In genomic region chr1:156230339-156231089, GRCm38 (mm10) we compare ENCODE assay signal across 9 mouse cellular contexts. TPM values are rescaled to one million over a fixed set of nuclear protein-coding genes. Genes with fewer than 3 reads are reported as not detected.
DNase-seq lines count a peak whose midpoint lies in the region; ATAC-seq lines count a peak whose summit lies in the region.
"Had no signal": no experiment of that assay in that cellular context is flagged by ENCODE, and none has a peak within 500 bp of the region (broad histone marks: within the 10 kb centered on the region; RNA-seq: fewer than 3 reads in every experiment).

No protein-coding gene starts in this region.

- no peaks in the 10 kb centered on the region for H3K27me3 ChIP-seq in embryonic facial prominence, embryonic 12.5 days
- H3K27me3 ChIP-seq in heart, embryonic 15.5 days: no peaks in the 10 kb centered on the region
- H3K27me3 ChIP-seq in limb, embryonic 15.5 days: no peaks in the 10 kb centered on the region
- H3K27me3 ChIP-seq in stomach, embryonic 14.5 days (ENCODE audit: control insufficient read depth, insufficient read depth, low read length): no peaks in the 10 kb centered on the region

- no peaks in the 10 kb centered on the region for H3K9me3 ChIP-seq in embryonic facial prominence, embryonic 12.5 days
- H3K9me3 ChIP-seq in heart, embryonic 15.5 days (replicated peaks): no peaks in the 10 kb centered on the region
- H3K9me3 ChIP-seq in limb, embryonic 15.5 days: no peaks in the 10 kb centered on the region
- no peaks in the 10 kb centered on the region for H3K9me3 ChIP-seq in stomach, embryonic 14.5 days (ENCODE audit: control insufficient read depth, low read depth, low read length)

- WGBS in embryonic facial prominence, embryonic 12.5 days: 30% methylated on average over 9 of the region's 9 CpGs
- WGBS in heart, embryonic 15.5 days: 29% methylated on average over 9 of the region's 9 CpGs
- WGBS in limb, embryonic 15.5 days: 29% methylated on average over 9 of the region's 9 CpGs
- WGBS in stomach, embryonic 14.5 days: 27% methylated on average over 9 of the region's 9 CpGs

- peaks cover 11% of the 10 kb centered on the region for H3K4me1 ChIP-seq in embryonic facial prominence, embryonic 12.5 days
- H3K4me1 ChIP-seq in heart, embryonic 15.5 days (replicated peaks): peaks cover 11% of the 10 kb centered on the region
- peaks cover 10% of the 10 kb centered on the region for H3K4me1 ChIP-seq in limb, embryonic 15.5 days
- peaks cover 5% of the 10 kb centered on the region; the same call in 1 of the 2 replicates for H3K4me1 ChIP-seq in stomach, embryonic 14.5 days (ENCODE audit: control insufficient read depth, insufficient read depth, low read length)

- peak; percentile 53 for DNase-seq in adrenal gland, postnatal 14 days
- no peak for DNase-seq in cerebellum, postnatal 25 days
- no peak for DNase-seq in layer of hippocampus, adult 9-10 months (ENCODE audit: low spot score)
- no peak for DNase-seq in layer of hippocampus, adult 8-10 months (ENCODE audit: low spot score in 2 of 2)

- H3K4me3 ChIP-seq in embryonic facial prominence, embryonic 12.5 days: no peak overlapping the region
- H3K4me3 ChIP-seq in heart, embryonic 15.5 days: no peak overlapping the region
- H3K4me3 ChIP-seq in limb, embryonic 15.5 days: no peak overlapping the region
- H3K4me3 ChIP-seq in stomach, embryonic 14.5 days (ENCODE audit: low read depth, low read length): no peak overlapping the region

- H3K4me2 ChIP-seq in embryonic facial prominence, embryonic 12.5 days (replicated peaks): peak overlapping the region; percentile 16; the same call in 1 of the 2 replicates
- no peak overlapping the region for H3K4me2 ChIP-seq in heart, embryonic 15.5 days
- no peak overlapping the region for H3K4me2 ChIP-seq in limb, embryonic 15.5 days
- no peak overlapping the region; the same call in 1 of the 2 replicates for H3K4me2 ChIP-seq in stomach, embryonic 14.5 days (replicated peaks; ENCODE audit: low read depth, low read length)

- H3K9ac ChIP-seq in embryonic facial prominence, embryonic 12.5 days: no peak overlapping the region
- H3K9ac ChIP-seq in heart, embryonic 15.5 days: no peak overlapping the region
- H3K9ac ChIP-seq in limb, embryonic 15.5 days: no peak overlapping the region
- H3K9ac ChIP-seq in stomach, embryonic 14.5 days (replicated peaks; ENCODE audit: low read depth, low read length): no peak overlapping the region

- peak overlapping the region; percentile 30; the same call in 1 of the 2 replicates for H3K27ac ChIP-seq in embryonic facial prominence, embryonic 12.5 days
- peak overlapping the region; percentile 46 for H3K27ac ChIP-seq in heart, embryonic 15.5 days
- 0 out of 2 replicates have a peak overlapping the region, but pooled peaks have one; percentile 5 for H3K27ac ChIP-seq in limb, embryonic 15.5 days
- H3K27ac ChIP-seq in stomach, embryonic 14.5 days (ENCODE audit: low read length): no peak overlapping the region

- no peaks in the 10 kb centered on the region for H3K36me3 ChIP-seq in embryonic facial prominence, embryonic 12.5 days
- H3K36me3 ChIP-seq in heart, embryonic 15.5 days: no peaks in the 10 kb centered on the region
- no peaks in the 10 kb centered on the region for H3K36me3 ChIP-seq in limb, embryonic 15.5 days
- H3K36me3 ChIP-seq in stomach, embryonic 14.5 days (ENCODE audit: control insufficient read depth, insufficient read depth, low read length): no peaks in the 10 kb centered on the region

- peak; percentile 43; the same call in 1 of the 2 replicates for ATAC-seq in embryonic facial prominence, embryonic 12.5 days (ENCODE audit: insufficient number of reproducible peaks, insufficient read depth, low FRiP score, low TSS enrichment)
- peak; percentile 71 for ATAC-seq in heart, embryonic 15.5 days (replicated peaks; ENCODE audit: insufficient number of reproducible peaks, insufficient read depth, low FRiP score, low read depth)
- no peak for ATAC-seq in limb, embryonic 15.5 days (ENCODE audit: insufficient number of reproducible peaks, low FRiP score, low TSS enrichment, low read depth)
- ATAC-seq in stomach, embryonic 14.5 days (ENCODE audit: insufficient number of reproducible peaks, insufficient read depth, low FRiP score, low read depth): 0 out of 2 replicates have a peak, but pooled peaks have one; percentile 49

RNA-seq across cellular contexts. Expression of gene Fam163a, which starts 25.7 kb away (rescaled TPM):
- total RNA-seq in adrenal gland, postnatal 14 days (2021): 11.0 and 12.2 TPM in 2 replicates
- 1.3 and 1.8 TPM in 2 replicates for polyA plus RNA-seq in embryonic facial prominence, embryonic 12.5 days (2016; fragmentation: Nextera tagmentation; extraction: Ambion mirVana)
- 1.8 and 2.9 TPM in 2 replicates for polyA plus RNA-seq in heart, embryonic 15.5 days (2015; fragmentation: Nextera tagmentation; extraction: Ambion mirVana)
- polyA plus RNA-seq in limb, embryonic 15.5 days (2015; fragmentation: Nextera tagmentation; extraction: Ambion mirVana): 0.47 and 0.70 TPM in 2 replicates
- polyA plus RNA-seq in stomach, embryonic 14.5 days (2014; fragmentation: Nextera tagmentation; extraction: Ambion mirVana): 6.1 and 7.3 TPM in 2 replicates
- 10 to 100 TPM in 2 of 4 experiments, 1 to 10 TPM in 2; 9.3 to 15.2 (median 11.5) TPM for total RNA-seq in layer of hippocampus, adult 8-10 months (2022)
- polyA plus RNA-seq: spleen, adult 2 months had no signal
